Mouse (Mus musculus) liver, embryonic 12.5 days (tissue): ENCODE measurements around the gene Psme2. TPM values are rescaled to one million over a fixed set of nuclear protein-coding genes. Genes with fewer than 3 reads are reported as not detected.
A peak's percentile ranks its signal among the peaks of the same experiment; 100 is the strongest.

Experiments used
- ATAC-seq: fragments of 200-750 bp; cut with Nextera tagmentation; 2 replicates; pipeline ENCODE4 v1.8.0; 2017; ENCODE audit warnings: moderate number of reproducible peaks, mild to moderate bottlenecking, moderate library complexity
- H3K27ac ChIP-seq: fragments of 300-500 bp; sonication (generic); 2 replicates; pipeline ENCODE4 v1.5.1; 2016; ENCODE audit warnings: mild to moderate bottlenecking
- H3K27me3 ChIP-seq: fragments of 300-500 bp; sonication (generic); replicated peaks from 2 replicates; pipeline ENCODE4 v1.6.1; 2016; ENCODE audit warnings: mild to moderate bottlenecking, moderate library complexity
- H3K36me3 ChIP-seq: fragments of 300-500 bp; sonication (generic); 2 replicates; pipeline ENCODE4 v1.6.1; 2016; ENCODE audit warnings: mild to moderate bottlenecking, moderate library complexity
- H3K4me1 ChIP-seq: fragments of 300-500 bp; sonication (generic); 2 replicates; pipeline ENCODE4 v1.6.1; 2016
- H3K4me2 ChIP-seq: fragments of 300-500 bp; sonication (generic); 2 replicates; pipeline ENCODE4 v1.6.1; 2016; ENCODE audit warnings: mild to moderate bottlenecking, moderate library complexity
- H3K4me3 ChIP-seq: fragments of 300-500 bp; sonication (generic); 2 replicates; pipeline ENCODE4 v1.5.1; 2016; ENCODE audit warnings: mild to moderate bottlenecking, moderate library complexity
- H3K9ac ChIP-seq: fragments of 300-500 bp; sonication (generic); 2 replicates; pipeline ENCODE4 v1.6.1; 2016; ENCODE audit warnings: mild to moderate bottlenecking, moderate library complexity
- H3K9me3 ChIP-seq: fragments of 300-500 bp; sonication (generic); replicated peaks from 2 replicates; pipeline ENCODE4 v1.6.1; 2016; ENCODE audit warnings: mild to moderate bottlenecking, moderate library complexity
- WGBS: fragments of 180-500 bp; shearing (Covaris S2); methylation state at CpG from one replicate; pipeline ENCODE4 v1.1.7; 2016; ENCODE audit not compliant: insufficient replicate concordance; 5-methylcytosine and 5-hydroxymethylcytosine counted together
- polyA plus RNA-seq: library from polyadenylated mRNA; unstranded; fragments of >200 nt; fragmentation: Nextera tagmentation; extraction: Ambion mirVana; gene quantifications from 2 replicates; pipeline ENCODE4 v1.2.1, GENCODE M21; 2016

Psme2 gene
- 221 and 222 TPM in 2 replicates for polyA plus RNA-seq

DNA sequence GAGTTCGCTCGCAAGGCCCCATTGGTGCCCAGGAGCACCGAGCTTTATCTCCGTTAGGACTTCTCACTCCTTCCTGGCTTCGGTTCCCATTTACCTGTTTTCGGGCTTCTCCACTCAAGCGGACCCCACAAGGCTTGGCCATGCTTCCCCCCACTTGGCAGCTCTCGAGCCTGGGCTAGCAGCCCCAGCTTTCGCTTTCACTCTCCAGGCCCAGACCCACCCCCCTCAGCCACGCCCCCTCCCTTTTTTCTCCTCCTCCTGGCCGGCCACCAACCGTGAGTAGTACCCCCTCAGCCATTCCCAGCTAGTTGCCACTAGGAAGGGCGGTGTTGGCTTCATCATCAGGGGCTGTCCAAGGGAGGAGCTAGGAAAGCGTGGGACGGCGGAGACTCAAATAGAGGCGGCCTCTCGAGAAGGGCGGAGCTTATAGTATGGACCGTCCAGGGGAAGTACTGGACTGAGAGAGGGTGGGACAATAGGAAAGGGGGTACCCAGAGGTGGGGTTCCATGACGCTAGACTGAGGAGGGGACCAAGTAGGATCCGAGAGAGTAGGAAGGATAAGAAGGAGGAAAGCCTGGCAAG lies at the start of gene Psme2:
Psme2 (minus strand) TSS at position 366 of the 583 bp plus-strand sequence.
- peak within 1 kb of the TSS; percentile 93 for H3K4me2 ChIP-seq
- no peaks in the 10 kb centered on the region for H3K27me3 ChIP-seq
- H3K27ac ChIP-seq: peak within 1 kb of the TSS; percentile 94
- peaks cover 51% of the 10 kb centered on the region for H3K36me3 ChIP-seq
- H3K9me3 ChIP-seq: no peaks in the 10 kb centered on the region
- peak within 1 kb of the TSS; percentile 82 for H3K4me3 ChIP-seq
- ATAC-seq: peak; percentile 86
- peak within 1 kb of the TSS; percentile 92 for H3K9ac ChIP-seq
- H3K4me1 ChIP-seq: peaks cover 66% of the 10 kb centered on the region
- WGBS: under 1% methylated on average over 22 of the region's 22 CpGs

DNA sequence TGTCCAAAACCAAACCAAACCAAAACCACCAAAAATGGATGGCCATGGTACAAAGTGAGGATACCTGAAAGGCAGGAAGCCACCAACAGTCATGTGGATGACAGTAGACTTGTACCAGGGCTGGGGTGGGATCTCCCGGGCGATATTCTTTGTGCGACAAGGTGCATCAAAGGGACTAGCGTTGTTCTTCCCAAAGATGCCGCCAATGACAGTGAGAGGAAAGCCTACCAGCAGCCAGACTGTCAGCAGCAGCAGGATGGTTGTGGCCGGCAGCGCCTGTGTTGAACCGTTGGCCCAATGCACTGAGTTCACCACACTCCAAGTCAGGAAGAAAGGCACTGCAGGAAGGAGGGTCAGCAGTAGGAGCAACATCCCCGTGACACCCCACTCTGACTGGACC lies 46.9 kb upstream of the Psme2 start, which contains the start of gene Gm49378:
Gm49378 (minus strand) TSS at position 101 of the 400 bp plus-strand sequence.
- no peaks in the 10 kb centered on the region for H3K27me3 ChIP-seq
- no peak within 1 kb of the TSS for H3K27ac ChIP-seq
- peaks cover 77% of the 10 kb centered on the region for H3K36me3 ChIP-seq
- no peak within 1 kb of the TSS for H3K4me2 ChIP-seq
- no peaks in the 10 kb centered on the region for H3K9me3 ChIP-seq
- WGBS: 89% methylated on average over 9 of the region's 9 CpGs
- peaks cover 43% of the 10 kb centered on the region for H3K4me1 ChIP-seq
- no peak for ATAC-seq
- H3K9ac ChIP-seq: no peak within 1 kb of the TSS
- H3K4me3 ChIP-seq: no peak within 1 kb of the TSS

DNA sequence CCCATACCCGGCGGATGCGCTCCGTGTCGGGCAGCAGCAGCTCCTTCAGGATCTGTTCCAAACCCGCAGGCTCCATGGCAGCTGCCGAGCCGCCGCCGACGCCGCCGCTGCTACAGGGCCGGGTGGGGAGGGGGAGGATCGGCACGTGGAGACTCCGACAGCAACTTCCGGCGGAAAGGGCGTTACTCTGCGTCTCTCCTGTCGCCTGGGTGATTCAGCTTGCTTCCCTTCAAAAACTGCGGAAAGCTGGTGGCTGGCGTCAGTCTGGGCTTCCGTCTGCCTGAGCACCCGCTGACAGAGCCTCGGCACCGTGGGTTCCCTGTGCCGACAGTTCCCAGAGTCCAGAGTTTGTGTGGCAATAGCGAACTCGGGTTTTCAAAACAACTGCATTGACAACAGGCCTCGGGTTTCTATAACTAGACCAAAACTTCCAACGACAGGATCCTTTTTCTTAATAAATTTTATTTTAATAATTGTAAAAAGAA lies 44.7 kb upstream of the Psme2 start, which contains the start of gene Ipo4:
Ipo4 (minus strand) TSS at position 435 of the 485 bp plus-strand sequence.
- peak; percentile 81 for ATAC-seq
- peak within 1 kb of the TSS; percentile 66 for H3K27ac ChIP-seq

DNA sequence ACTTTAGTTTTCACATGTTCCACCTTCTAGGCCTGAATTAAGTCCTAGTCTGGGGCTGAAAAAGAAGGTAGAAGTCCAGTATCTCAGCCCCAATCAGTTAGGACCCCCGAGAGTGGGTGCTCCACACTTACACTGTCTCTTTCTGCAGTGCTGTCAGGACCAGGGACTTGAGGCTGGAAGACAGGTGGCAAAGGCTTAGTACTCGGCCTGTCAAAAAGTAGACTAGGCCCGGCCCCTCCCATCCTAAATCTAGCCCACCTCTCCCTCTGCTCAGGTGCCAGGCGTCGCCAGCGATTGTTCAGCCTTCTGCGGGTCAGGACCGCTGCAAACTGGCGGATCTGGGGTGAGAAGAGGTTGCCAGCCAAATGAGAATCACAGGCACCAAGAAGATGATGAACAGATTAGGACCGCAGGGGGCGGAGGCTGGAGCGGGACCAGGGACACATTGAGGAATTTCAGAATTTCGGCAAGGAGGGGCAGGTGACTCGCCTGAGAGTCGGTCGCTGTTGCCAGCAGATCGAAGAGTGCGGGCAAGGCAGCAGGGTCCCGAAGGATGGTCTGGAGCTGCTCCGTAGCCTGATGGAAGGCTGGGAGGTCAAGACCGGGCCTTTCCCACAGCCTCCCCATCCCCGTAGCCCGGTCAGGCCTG lies 44.1 kb upstream of the Psme2 start:
- Histone ChIP-seq H3K27ac (peak overlapping the region; percentile 66; the same call in 1 of the 2 replicates), H3K4me1 (peaks cover 30% of the 10 kb centered on the region), H3K9me3 (no peaks in the 10 kb centered on the region), H3K36me3 (peaks cover 86% of the 10 kb centered on the region), H3K27me3 (no peaks in the 10 kb centered on the region), H3K4me3 (peak overlapping the region; percentile 69), H3K9ac (peak overlapping the region; percentile 67), H3K4me2 (peak overlapping the region; percentile 97)
- ATAC-seq: peak; percentile 27; the same call in 1 of the 2 replicates
- 3% methylated on average over 23 of the region's 23 CpGs for WGBS

More for the DNA sequence above, 44.7 kb upstream of the Psme2 start, which contains the start of gene Ipo4:
- Histone ChIP-seq H3K9ac (peak within 1 kb of the TSS; percentile 67), H3K9me3 (no peaks in the 10 kb centered on the region), H3K4me1 (peaks cover 27% of the 10 kb centered on the region), H3K27me3 (no peaks in the 10 kb centered on the region), H3K36me3 (peaks cover 86% of the 10 kb centered on the region), H3K4me3 (peak within 1 kb of the TSS; percentile 69), H3K4me2 (peak within 1 kb of the TSS; percentile 97)
- 1% methylated on average over 33 of the region's 33 CpGs for WGBS

DNA sequence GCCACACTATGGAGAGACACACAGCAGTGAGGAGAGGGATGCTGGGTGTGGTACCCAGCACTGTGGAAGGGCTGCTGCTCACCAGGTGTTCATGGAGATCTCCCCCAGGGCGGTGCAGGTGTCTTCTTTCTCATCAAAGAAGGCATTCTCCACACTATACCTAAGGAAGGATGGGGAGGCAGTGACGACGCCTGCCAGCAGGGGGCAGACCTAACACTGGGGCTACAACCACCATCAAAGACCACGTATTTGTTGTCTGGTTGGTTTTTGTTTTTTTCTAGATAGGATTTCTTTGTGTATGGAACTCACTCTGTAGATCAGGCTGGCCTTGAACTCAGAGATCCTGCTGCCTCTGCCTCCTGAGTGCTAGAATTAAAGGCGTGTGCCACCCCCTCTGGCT lies 38.4 kb upstream of the Psme2 start:
- Histone ChIP-seq H3K27me3 (no peaks in the 10 kb centered on the region), H3K4me2 (no peak overlapping the region), H3K4me1 (peaks cover 30% of the 10 kb centered on the region), H3K4me3 (no peak overlapping the region), H3K36me3 (peaks cover 100% of the 10 kb centered on the region), H3K9ac (no peak overlapping the region), H3K9me3 (no peaks in the 10 kb centered on the region), H3K27ac (no peak overlapping the region)
- ATAC-seq: no peak
- 39% methylated on average over 5 of the region's 5 CpGs for WGBS

DNA sequence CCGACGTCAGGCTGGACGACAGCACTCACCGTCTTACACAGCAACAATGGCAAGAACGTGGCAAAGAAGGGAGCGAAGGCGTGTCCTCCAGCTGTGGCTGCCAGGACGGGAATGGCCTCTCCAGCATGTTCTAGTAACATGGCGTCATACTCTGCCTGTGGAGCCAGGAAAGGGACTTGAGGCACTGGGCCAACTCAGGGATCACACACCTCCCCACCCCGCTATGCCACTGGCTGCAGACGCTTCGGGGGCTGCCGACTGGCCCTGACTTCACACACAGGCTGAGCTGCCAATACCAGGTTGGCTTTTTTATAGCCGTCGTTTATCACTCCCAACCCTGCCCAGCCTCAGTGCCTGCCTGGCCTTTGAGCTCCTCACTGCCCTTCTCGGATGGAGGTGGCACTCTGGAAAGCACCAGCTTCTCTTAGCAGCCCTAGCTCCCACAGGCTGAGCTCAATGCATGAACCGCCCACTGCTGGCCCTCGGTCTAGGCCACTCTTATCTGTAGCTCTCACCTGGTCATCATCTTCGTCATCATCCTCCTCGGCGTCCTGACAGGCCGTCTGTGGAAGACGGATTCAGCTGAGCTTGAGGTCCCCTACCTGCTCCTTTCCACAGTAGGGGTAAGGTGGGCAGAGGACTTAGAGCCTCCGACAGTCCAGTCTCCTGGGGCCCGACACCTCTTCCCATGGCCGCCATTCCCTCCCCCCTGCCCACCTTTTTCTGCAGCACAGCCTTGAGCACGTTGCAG lies 37.3 kb upstream of the Psme2 start:
- H3K27me3 ChIP-seq: no peaks in the 10 kb centered on the region

DNA sequence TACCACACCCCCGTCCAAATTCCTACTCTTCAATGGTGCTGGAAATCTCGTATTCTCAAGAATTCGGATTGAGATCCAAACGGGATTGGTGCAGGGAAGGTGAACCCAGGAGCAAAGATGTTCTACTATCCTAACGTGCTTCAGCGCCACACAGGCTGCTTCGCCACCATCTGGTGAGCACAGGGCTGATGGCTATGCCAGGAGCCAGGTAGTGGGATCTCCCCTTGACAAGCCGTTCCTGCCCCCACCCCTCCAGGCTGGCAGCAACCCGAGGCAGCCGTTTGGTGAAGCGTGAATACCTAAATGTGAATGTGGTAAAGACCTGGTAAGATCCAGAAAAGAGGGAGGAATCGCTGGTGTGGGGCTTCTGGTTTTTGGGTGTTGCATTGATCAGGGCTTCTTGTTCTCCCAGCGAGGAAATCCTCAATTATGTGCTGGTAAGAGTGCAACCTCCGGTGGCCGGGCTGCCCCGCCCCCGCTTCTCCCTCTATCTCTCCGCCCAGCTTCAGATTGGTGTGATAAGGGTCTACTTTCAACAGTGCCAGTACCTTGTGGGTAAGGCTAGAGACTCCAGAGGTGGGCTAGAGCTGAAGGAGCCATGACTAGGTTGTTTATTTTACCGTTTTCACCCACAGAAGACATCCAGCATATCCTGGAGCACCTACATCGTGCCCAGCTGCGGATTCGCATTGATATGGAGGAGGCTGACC lies 27.7 kb upstream of the Psme2 start:
- H3K36me3 ChIP-seq: peaks cover 1% of the 10 kb centered on the region; the same call in 1 of the 2 replicates
- peak; percentile 62 for ATAC-seq
- WGBS: 19% methylated on average over 22 of the region's 22 CpGs
- no peaks in the 10 kb centered on the region for H3K9me3 ChIP-seq
- peak overlapping the region; percentile 54 for H3K9ac ChIP-seq
- peak overlapping the region; percentile 46 for H3K4me3 ChIP-seq
- H3K27me3 ChIP-seq: no peaks in the 10 kb centered on the region
- peak overlapping the region; percentile 80 for H3K4me2 ChIP-seq
- H3K4me1 ChIP-seq: peaks cover 74% of the 10 kb centered on the region
- H3K27ac ChIP-seq: peak overlapping the region; percentile 58; the same call in 1 of the 2 replicates

More for the DNA sequence above, 37.3 kb upstream of the Psme2 start:
- no peaks in the 10 kb centered on the region for H3K9me3 ChIP-seq
- ATAC-seq: peak; percentile 40; the same call in 1 of the 2 replicates
- no peak overlapping the region for H3K9ac ChIP-seq
- H3K27ac ChIP-seq: no peak overlapping the region
- no peak overlapping the region for H3K4me2 ChIP-seq
- H3K4me3 ChIP-seq: no peak overlapping the region
- H3K4me1 ChIP-seq: peaks cover 25% of the 10 kb centered on the region
- 78% methylated on average over 27 of the region's 27 CpGs for WGBS
- H3K36me3 ChIP-seq: peaks cover 97% of the 10 kb centered on the region

DNA sequence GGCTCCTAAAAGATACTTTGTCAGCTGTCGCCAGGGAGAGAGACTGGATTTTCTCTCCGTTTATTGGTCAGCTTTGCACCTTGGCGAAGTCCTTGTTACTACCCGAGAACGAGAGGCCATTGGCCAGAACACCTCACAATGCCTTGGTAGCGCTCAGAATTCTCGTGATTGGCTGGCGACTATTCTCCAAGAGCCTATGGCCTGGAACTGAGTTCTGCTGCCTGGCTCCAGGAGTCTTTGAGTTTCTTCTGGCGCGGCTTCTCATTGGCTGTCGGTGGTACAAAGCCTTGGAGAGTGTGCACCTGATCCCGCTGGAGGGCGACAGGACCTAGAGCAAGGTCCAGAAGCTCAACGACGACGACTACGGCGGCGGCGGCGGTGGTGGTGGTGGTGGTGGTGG lies 26.9 kb upstream of the Psme2 start, which contains the start of gene Rec8:
Rec8 (plus strand) TSS at position 216 of the 400 bp plus-strand sequence.
- no peaks in the 10 kb centered on the region for H3K27me3 ChIP-seq
- peak within 1 kb of the TSS; percentile 58 for H3K27ac ChIP-seq
- H3K4me3 ChIP-seq: peak within 1 kb of the TSS; percentile 46
- peak; percentile 65 for ATAC-seq
- WGBS: 22% methylated on average over 21 of the region's 21 CpGs
- no peaks in the 10 kb centered on the region for H3K9me3 ChIP-seq
- H3K4me1 ChIP-seq: peaks cover 81% of the 10 kb centered on the region
- H3K36me3 ChIP-seq: no peaks in the 10 kb centered on the region
- peak within 1 kb of the TSS; percentile 54 for H3K9ac ChIP-seq
- peak within 1 kb of the TSS; percentile 80 for H3K4me2 ChIP-seq

DNA sequence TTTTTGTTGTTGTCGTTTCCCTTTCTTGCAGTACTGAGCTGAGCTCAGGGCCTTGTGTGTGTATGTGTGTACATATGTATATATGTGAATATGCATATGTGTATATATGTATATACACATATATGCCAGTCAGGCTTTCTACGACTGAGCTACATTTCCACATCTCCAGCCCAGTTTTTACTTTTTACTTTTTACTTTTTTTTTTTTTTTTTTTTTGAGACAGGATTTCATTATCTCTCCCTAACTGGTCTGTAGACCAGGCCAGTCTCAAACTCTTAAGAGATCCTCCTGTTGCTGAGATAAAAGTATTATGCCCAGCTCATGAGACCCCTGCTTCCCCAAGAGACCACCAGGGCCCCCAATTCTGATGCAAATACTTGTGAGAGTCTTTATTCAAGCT lies 25.9 kb upstream of the Psme2 start:
- WGBS: 65% methylated on average over 2 of the region's 2 CpGs
- no peak overlapping the region for H3K4me3 ChIP-seq
- peaks cover 76% of the 10 kb centered on the region for H3K4me1 ChIP-seq
- no peaks in the 10 kb centered on the region for H3K36me3 ChIP-seq
- H3K4me2 ChIP-seq: no peak overlapping the region
- no peaks in the 10 kb centered on the region for H3K27me3 ChIP-seq
- no peak overlapping the region for H3K9ac ChIP-seq
- no peaks in the 10 kb centered on the region for H3K9me3 ChIP-seq
- peak overlapping the region; percentile 72 for H3K27ac ChIP-seq
- no peak for ATAC-seq

DNA sequence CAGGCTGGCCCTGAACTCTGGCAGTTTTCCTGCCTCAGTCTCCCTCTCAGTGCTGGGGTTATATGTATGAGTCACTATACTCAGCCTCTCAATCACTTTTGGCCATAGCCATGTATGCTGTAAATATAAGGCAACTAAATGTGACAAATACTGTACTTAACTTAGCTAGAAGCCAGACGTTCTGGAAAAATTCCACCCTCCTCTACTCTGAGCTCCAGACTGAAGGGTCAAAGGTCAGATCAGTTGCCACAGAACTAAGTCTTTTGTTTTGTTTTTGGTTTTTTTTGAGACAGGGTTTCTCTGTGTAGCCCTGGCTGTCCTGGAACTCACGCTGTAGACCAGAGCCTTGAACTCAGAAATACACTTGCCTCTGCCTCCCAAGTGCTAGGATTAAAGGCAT lies 25.0 kb upstream of the Psme2 start:
- Histone ChIP-seq H3K9me3 (no peaks in the 10 kb centered on the region), H3K9ac (0 out of 2 replicates have a peak overlapping the region, but pooled peaks have one; percentile 6), H3K4me3 (no peak overlapping the region), H3K4me1 (peaks cover 71% of the 10 kb centered on the region), H3K36me3 (peaks cover 1% of the 10 kb centered on the region), H3K27ac (peak overlapping the region; percentile 83), H3K27me3 (no peaks in the 10 kb centered on the region), H3K4me2 (no peak overlapping the region)
- WGBS: 72% methylated on average over 2 of the region's 2 CpGs
- no peak for ATAC-seq

DNA sequence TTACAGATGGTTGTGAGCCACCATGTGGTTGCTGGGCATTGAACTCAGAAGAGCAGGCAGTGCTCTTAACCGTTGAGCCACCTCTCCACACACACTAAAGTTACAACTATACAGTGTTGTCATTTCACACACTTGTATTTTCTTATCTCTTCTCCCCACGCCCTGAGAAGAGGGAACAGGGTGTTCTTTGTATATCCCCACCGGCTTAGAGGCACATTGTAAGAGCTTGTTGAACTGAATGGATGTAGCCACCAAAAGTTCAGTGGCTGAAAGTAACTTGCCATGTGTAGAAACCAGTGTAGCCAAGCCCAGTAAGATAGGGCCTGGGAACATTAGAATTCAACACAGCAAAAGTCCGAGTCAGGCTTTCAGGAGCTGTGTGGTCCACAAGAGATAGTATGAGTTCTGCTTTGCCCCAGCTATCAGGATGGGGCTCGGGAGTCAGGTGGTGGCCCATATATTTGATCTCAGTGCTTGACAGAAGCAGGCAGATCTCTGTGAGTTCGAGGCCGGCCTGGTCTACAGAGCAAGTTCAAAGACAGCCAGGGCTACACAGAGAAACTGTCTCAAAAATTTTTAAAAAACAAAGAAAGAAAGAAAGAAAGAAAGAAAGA lies 23.8 kb upstream of the Psme2 start:
- H3K27me3 ChIP-seq: no peaks in the 10 kb centered on the region
- WGBS: 29% methylated on average over 7 of the region's 7 CpGs
- 0 out of 2 replicates have a peak overlapping the region, but pooled peaks have one; percentile 28 for H3K9ac ChIP-seq
- H3K36me3 ChIP-seq: peaks cover 11% of the 10 kb centered on the region
- peak; percentile 84 for ATAC-seq
- peak overlapping the region; percentile 20; the same call in 1 of the 2 replicates for H3K4me2 ChIP-seq
- peak overlapping the region; percentile 83 for H3K27ac ChIP-seq
- no peak overlapping the region for H3K4me3 ChIP-seq
- H3K4me1 ChIP-seq: peaks cover 69% of the 10 kb centered on the region
- H3K9me3 ChIP-seq: no peaks in the 10 kb centered on the region
